Mouse (Mus musculus) CH12.LX (cell line): ENCODE data around the gene Il17f. TPM values are rescaled to one million over a fixed set of nuclear protein-coding genes. Genes with fewer than 3 reads are reported as not detected.

ENCODE experiments used
- DNase-seq: peaks from one replicate; pipeline ENCODE4 v3.0.0-alpha.2; 2013; ENCODE audit errors: extremely low read depth
- H3K27ac ChIP-seq: 2 replicates; pipeline ENCODE4 v1.5.1; 2012; ENCODE audit warnings: low read depth, mild to moderate bottlenecking, control low read depth, moderate library complexity; ENCODE audit not compliant: insufficient read depth
- H3K27me3 ChIP-seq: replicated peaks from 2 replicates; pipeline ENCODE3; 2012; ENCODE audit warnings: inconsistent platforms
- H3K36me3 ChIP-seq, 2 experiments: replicated peaks in 1 of 2; 2 replicates each; pipeline versions ENCODE3 to v1.6.1; 2012; ENCODE audit warnings: inconsistent platforms in 1 of 2, low read length in 1 of 2, mild to moderate bottlenecking in 1 of 2, mixed read lengths in 1 of 2, moderate library complexity in 1 of 2; ENCODE audit not compliant: control insufficient read depth in 1 of 2, insufficient read depth in 1 of 2
- H3K4me1 ChIP-seq, 2 experiments: 2 replicates each; pipeline ENCODE4 v1.6.1; 2012; ENCODE audit warnings: inconsistent platforms in 1 of 2, moderate library complexity in 1 of 2; ENCODE audit not compliant: insufficient read depth in 2 of 2, control insufficient read depth in 1 of 2
- H3K4me2 ChIP-seq: 2 replicates; pipeline ENCODE4 v1.6.1; 2012; ENCODE audit warnings: low read depth, mild to moderate bottlenecking, control low read depth; ENCODE audit not compliant: poor library complexity, insufficient read depth, severe bottlenecking
- H3K4me3 ChIP-seq, 3 experiments: fragments of 150-350 bp in 1 of 3; sonication (generic) in 1 of 3; replicated peaks in 1 of 3; 2 replicates each; pipeline versions ENCODE3 to v1.5.1; 2011 to 2012; ENCODE audit warnings: low read depth in 2 of 3, low read length in 2 of 3, mild to moderate bottlenecking in 2 of 3, moderate library complexity in 2 of 3, control low read depth in 1 of 3, improper control_type of control experiment in 1 of 3, inconsistent platforms in 1 of 3, mixed read lengths in 1 of 3; ENCODE audit not compliant: poor library complexity in 1 of 3
- H3K79me2 ChIP-seq: replicated peaks from 2 replicates; pipeline ENCODE4 v1.6.1; 2012; ENCODE audit warnings: mild to moderate bottlenecking, moderate library complexity; ENCODE audit not compliant: control insufficient read depth, poor library complexity, insufficient read depth, severe bottlenecking; ENCODE audit errors: extremely low read depth
- H3K9ac ChIP-seq: 2 replicates; pipeline ENCODE4 v1.6.1; 2012; ENCODE audit warnings: low read depth, mild to moderate bottlenecking, control low read depth, moderate library complexity; ENCODE audit not compliant: insufficient read depth
- H3K9me3 ChIP-seq: replicated peaks from 2 replicates; pipeline ENCODE3; 2012; ENCODE audit warnings: low read length, inconsistent platforms, mixed read lengths
- BHLHE40 ChIP-seq: IDR thresholded peaks from 2 replicates; pipeline ENCODE4 v1.6.1; 2011; ENCODE audit warnings: mild to moderate bottlenecking, low read depth, low read length, improper control_type of control experiment
- CHD2 ChIP-seq: IDR thresholded peaks from 2 replicates; pipeline ENCODE4 v1.6.1; 2011; ENCODE audit warnings: low read length, improper control_type of control experiment
- CTCF ChIP-seq, 2 experiments: IDR thresholded peaks in 1 of 2; conservative IDR thresholded peaks in 1 of 2; 2 replicates each; pipeline ENCODE4 v1.5.1; 2011 to 2012; ENCODE audit warnings: low read depth in 2 of 2, low read length in 2 of 2, improper control_type of control experiment in 1 of 2, inconsistent platforms in 1 of 2, mild to moderate bottlenecking in 1 of 2, moderate library complexity in 1 of 2
- EP300 ChIP-seq: IDR thresholded peaks from 2 replicates; pipeline ENCODE4 v1.6.1; 2011; ENCODE audit warnings: low read length, improper control_type of control experiment
- ETS1 ChIP-seq: conservative IDR thresholded peaks from 2 replicates; pipeline ENCODE4 v1.6.1; 2012; ENCODE audit warnings: low read depth, mild to moderate bottlenecking, inconsistent platforms, low read length, improper control_type of control experiment, moderate library complexity
- JUN ChIP-seq: IDR thresholded peaks from 2 replicates; pipeline ENCODE4 v1.6.1; 2011; ENCODE audit warnings: low read depth, mild to moderate bottlenecking, low read length, improper control_type of control experiment, moderate library complexity; ENCODE audit not compliant: insufficient read depth
- JUND ChIP-seq: conservative IDR thresholded peaks from 2 replicates; pipeline ENCODE4 v1.6.1; 2011; ENCODE audit warnings: low read depth, low read length, improper control_type of control experiment
- KAT2A ChIP-seq: IDR thresholded peaks from 2 replicates; pipeline ENCODE4 v1.6.1; 2012; ENCODE audit warnings: low read length, improper control_type of control experiment, inconsistent platforms; ENCODE audit not compliant: insufficient replicate concordance
- MAFK ChIP-seq: IDR thresholded peaks from 2 replicates; pipeline ENCODE4 v1.6.1; 2011; ENCODE audit warnings: low read length, improper control_type of control experiment; ENCODE audit not compliant: insufficient replicate concordance
- MAZ ChIP-seq: IDR thresholded peaks from 2 replicates; pipeline ENCODE4 v1.6.1; 2012; ENCODE audit warnings: low read depth, mild to moderate bottlenecking, inconsistent platforms, low read length, improper control_type of control experiment, moderate library complexity
- MEF2A ChIP-seq: IDR thresholded peaks from 2 replicates; pipeline ENCODE4 v1.6.1; 2014; ENCODE audit warnings: low read depth, mild to moderate bottlenecking, inconsistent platforms, low read length, improper control_type of control experiment, borderline replicate concordance
- MXI1 ChIP-seq: IDR thresholded peaks from 2 replicates; pipeline ENCODE4 v1.6.1; 2011; ENCODE audit warnings: mild to moderate bottlenecking, low read depth, low read length, improper control_type of control experiment
- MYC ChIP-seq: IDR thresholded peaks from 2 replicates; pipeline ENCODE4 v1.6.1; 2011; ENCODE audit warnings: low read depth, mild to moderate bottlenecking, improper control_type of control experiment, low read length
- PAX5 ChIP-seq: IDR thresholded peaks from 2 replicates; pipeline ENCODE4 v1.6.1; 2012; ENCODE audit warnings: low read length, inconsistent platforms, mixed read lengths
- POLR2A ChIP-seq: IDR thresholded peaks from 2 replicates; pipeline ENCODE4 v1.6.1; 2011; ENCODE audit warnings: low read depth, mild to moderate bottlenecking, improper control_type of control experiment, low read length
- RAD21 ChIP-seq: IDR thresholded peaks from 2 replicates; pipeline ENCODE4 v1.6.1; 2011; ENCODE audit warnings: low read depth, mild to moderate bottlenecking, low read length, improper control_type of control experiment, moderate library complexity
- SIN3A ChIP-seq: IDR thresholded peaks from 2 replicates; pipeline ENCODE4 v1.6.1; 2012; ENCODE audit warnings: low read length, improper control_type of control experiment, inconsistent platforms
- SMC3 ChIP-seq: IDR thresholded peaks from 2 replicates; pipeline ENCODE4 v1.6.1; 2011; ENCODE audit warnings: low read depth, low read length, improper control_type of control experiment
- TBP ChIP-seq: conservative IDR thresholded peaks from 2 replicates; pipeline ENCODE4 v1.6.1; 2011; ENCODE audit warnings: low read depth, low read length, improper control_type of control experiment
- TCF12 ChIP-seq: IDR thresholded peaks from 2 replicates; pipeline ENCODE4 v1.6.1; 2014; ENCODE audit warnings: low read depth, mild to moderate bottlenecking, inconsistent platforms, low read length, improper control_type of control experiment
- UBTF ChIP-seq: IDR thresholded peaks from 2 replicates; pipeline ENCODE4 v1.6.1; 2012; ENCODE audit warnings: low read depth, mild to moderate bottlenecking, inconsistent platforms, low read length, improper control_type of control experiment, moderate library complexity
- USF1 ChIP-seq: IDR thresholded peaks from 2 replicates; pipeline ENCODE4 v1.6.1; 2014; ENCODE audit warnings: low read depth, mild to moderate bottlenecking, inconsistent platforms, low read length, improper control_type of control experiment
- USF2 ChIP-seq: conservative IDR thresholded peaks from 2 replicates; pipeline ENCODE4 v1.6.1; 2011; ENCODE audit warnings: low read depth, low read length, improper control_type of control experiment
- ZC3H11A ChIP-seq: IDR thresholded peaks from 2 replicates; pipeline ENCODE4 v1.6.1; 2012; ENCODE audit warnings: low read depth, mild to moderate bottlenecking, inconsistent platforms, low read length, improper control_type of control experiment
- ZNF384 ChIP-seq: IDR thresholded peaks from 2 replicates; pipeline ENCODE4 v1.6.1; 2012; ENCODE audit warnings: low read depth, low read length, improper control_type of control experiment, inconsistent platforms
- dilution Hi-C: fragments of 300-500 bp; cut with MboI; formaldehyde crosslinking; loops from 2 replicates; pipeline ENCODE4 v1.14.3; 2020; ENCODE audit warnings: low sequenced_read_pairs; ENCODE audit not compliant: extremely low pct_unique_long_range_greater_than_20kb, extremely low pct_ligation_motif_present
- in situ Hi-C: fragments of 300-500 bp; cut with MboI; formaldehyde crosslinking; loops from 3 replicates; pipeline ENCODE4 v1.14.3; 2019; ENCODE audit warnings: low sequenced_read_pairs, low pct_ligation_motif_present, low pct_unique_long_range_greater_than_20kb, mixed read lengths
- polyA plus RNA-seq: library from polyadenylated mRNA; unstranded; fragments of >175 nt; gene quantifications from 2 replicates; pipeline ENCODE4 v1.2.1, GENCODE M21; 2012; ENCODE audit warnings: low read depth; ENCODE audit not compliant: insufficient read length
- total RNA-seq, 2 experiments: library from RNA; depleted of rRNA; stranded (reverse); fragments of 300-350 nt in 1 of 2; fragments of >200 nt in 1 of 2; gene quantifications; 2 replicates each; pipeline ENCODE4 v1.2.3; 2012 to 2014

The Il17f gene
- total and polyA plus RNA-seq, 3 experiments = 0.25 to 0.74 (median 0.63) TPM

DNA sequence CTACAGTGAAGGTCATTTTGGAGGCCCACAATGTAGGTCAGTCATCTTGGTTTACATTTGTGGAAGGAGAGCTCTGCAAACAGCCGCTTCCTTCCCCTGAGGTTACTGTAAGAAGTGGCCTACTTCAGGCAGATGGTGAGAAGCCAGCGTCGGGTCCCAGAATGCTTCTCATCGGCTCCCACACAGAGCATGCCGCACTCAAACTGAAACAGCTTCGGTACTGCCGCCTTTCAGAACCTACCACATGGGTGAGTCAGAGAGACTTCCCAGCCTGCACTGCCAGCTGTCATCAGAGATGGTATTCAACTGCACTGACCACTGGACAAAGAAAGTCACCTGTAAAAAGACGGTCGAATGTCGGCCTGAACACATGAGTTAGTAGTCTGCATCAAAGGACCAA lies 30.6 kb downstream of the Il17f start (continued):
- no peak for TF ChIP-seq CTCF (conservative IDR thresholded peaks at IDR 0.05 in 1 of 2, IDR thresholded peaks at IDR 0.05 in 1 of 2; ENCODE audit: low read depth in 2 of 2, low read length in 2 of 2)
- no peak for TF ChIP-seq KAT2A
- 0 out of 2 replicates have a peak, but pooled peaks have one; percentile 24 for TF ChIP-seq TBP
- TF ChIP-seq POLR2A = no peak
- no peak for TF ChIP-seq RAD21
- TF ChIP-seq MAFK = no peak
- peak; percentile 51; the same call in 1 of the 2 replicates for TF ChIP-seq EP300
- no peak for TF ChIP-seq ETS1
- no peak for TF ChIP-seq CHD2
- no peak for TF ChIP-seq JUND
- TF ChIP-seq TCF12 = 0 out of 2 replicates have a peak, but pooled peaks have one; percentile 10
- no peak for TF ChIP-seq USF2
- no peak for TF ChIP-seq ZNF384
- TF ChIP-seq MXI1 = peak; percentile 77

DNA sequence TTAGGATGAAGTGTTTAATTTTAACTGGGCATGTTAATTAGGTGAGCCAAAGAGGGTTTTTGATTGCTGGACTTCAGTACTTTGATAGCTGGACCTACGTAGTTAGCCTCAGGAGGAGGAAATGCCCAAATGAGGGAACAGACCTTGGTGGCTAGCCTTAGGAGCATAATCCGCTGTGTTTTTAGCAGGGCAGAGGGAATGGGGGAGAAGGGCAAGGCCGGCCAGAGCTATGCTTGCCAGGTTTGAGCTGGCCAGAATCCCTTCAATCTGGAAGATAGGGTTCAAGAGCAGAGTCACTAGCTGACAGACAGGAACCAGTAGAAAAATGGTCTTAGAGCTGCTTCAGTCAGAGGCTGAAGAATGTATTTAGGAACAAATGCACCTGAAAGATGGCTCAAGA lies 32.8 kb downstream of the Il17f start:
- dilution Hi-C loops (no loop called here), in situ Hi-C loops (no loop called here)
- TF ChIP-seq TCF12 (no peak), RAD21 (no peak), PAX5 (no peak), MAZ (no peak), USF1 (no peak), SMC3 (no peak), UBTF (no peak), BHLHE40 (no peak), SIN3A (no peak), JUN (no peak), POLR2A (no peak), USF2 (no peak), TBP (no peak), ZC3H11A (no peak), MYC (no peak), MEF2A (no peak)
- Histone ChIP-seq H3K36me3 (no peaks in the 10 kb centered on the region), H3K9ac (no peak overlapping the region), H3K4me1 (peaks cover 2 to 29% of the 10 kb centered on the region in 2 experiments; a peak in 2 of 4 replicates), H3K27ac (no peak overlapping the region), H3K4me3 (no peak overlapping the region), H3K4me2 (no peak overlapping the region), H3K9me3 (no peaks in the 10 kb centered on the region), H3K79me2 (no peaks in the 10 kb centered on the region), H3K27me3 (no peaks in the 10 kb centered on the region)
- no peak for DNase-seq
